4 mouse cellular contexts compared by ENCODE assay signal in the genomic region with DNA sequence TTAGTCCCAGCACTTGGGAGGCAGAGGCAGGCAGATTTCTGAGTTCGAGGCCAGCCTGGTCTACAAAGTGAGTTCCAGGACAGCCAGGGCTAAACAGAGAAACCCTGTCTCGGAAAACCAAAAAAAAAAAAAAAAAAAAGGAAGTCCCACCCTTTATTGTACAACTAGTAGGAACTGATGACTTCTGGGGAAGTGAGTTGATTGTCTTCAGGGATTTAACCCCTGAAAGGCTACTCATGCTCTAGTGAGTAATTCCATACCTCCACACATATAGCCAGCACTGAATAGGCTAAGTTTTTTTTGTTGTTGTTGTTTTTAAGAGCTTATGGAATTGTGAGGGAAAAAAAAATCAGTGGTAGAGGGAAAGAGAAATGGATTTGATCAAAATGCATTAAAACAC.
DNase-seq lines count a peak whose midpoint lies in the region; ATAC-seq and TF ChIP-seq lines count a peak whose summit lies in the region.
"Not testable (repeated sequence)": the region's sequence is repeated elsewhere in the genome, so short reads cannot be mapped to it uniquely, and the experiment has no call there.

No protein-coding gene starts in this region.

- peak overlapping the region; percentile 73; the same call in 1 of the 2 replicates for H3K27ac ChIP-seq in gastrocnemius, adult 2 months

- not testable (repeated sequence) for TF ChIP-seq CTCF in gastrocnemius, adult 2 months (IDR thresholded peaks at IDR 0.05)

- intact Hi-C loops in gastrocnemius, adult 2 months (cut with DNase I), result not testable (repeated sequence)

- DNase-seq in gastrocnemius, adult 2 months, result not testable (repeated sequence)

- not testable (repeated sequence) for H3K4me3 ChIP-seq in gastrocnemius, adult 2 months

- peak; percentile 80 for ATAC-seq in granulocyte monocyte progenitor cell, adult 5-6 weeks (replicated peaks; ENCODE audit: poor library complexity, severe bottlenecking)
- peak; percentile 77 for ATAC-seq in megakaryocyte, adult 5-6 weeks (ENCODE audit: poor library complexity, severe bottlenecking)
- ATAC-seq in megakaryocyte progenitor cell, adult 5-6 weeks (replicated peaks; ENCODE audit: poor library complexity), result peak; percentile 83
